Mouse (Mus musculus): ENCODE results near the gene Trim45. TPM values are rescaled to one million over a fixed set of nuclear protein-coding genes. Genes with fewer than 3 reads are reported as not detected.

Trim45 gene
- polyA plus RNA-seq (2015; fragmentation: Nextera tagmentation; extraction: Ambion mirVana): 5.2 and 7.4 TPM in 2 replicates

DNA sequence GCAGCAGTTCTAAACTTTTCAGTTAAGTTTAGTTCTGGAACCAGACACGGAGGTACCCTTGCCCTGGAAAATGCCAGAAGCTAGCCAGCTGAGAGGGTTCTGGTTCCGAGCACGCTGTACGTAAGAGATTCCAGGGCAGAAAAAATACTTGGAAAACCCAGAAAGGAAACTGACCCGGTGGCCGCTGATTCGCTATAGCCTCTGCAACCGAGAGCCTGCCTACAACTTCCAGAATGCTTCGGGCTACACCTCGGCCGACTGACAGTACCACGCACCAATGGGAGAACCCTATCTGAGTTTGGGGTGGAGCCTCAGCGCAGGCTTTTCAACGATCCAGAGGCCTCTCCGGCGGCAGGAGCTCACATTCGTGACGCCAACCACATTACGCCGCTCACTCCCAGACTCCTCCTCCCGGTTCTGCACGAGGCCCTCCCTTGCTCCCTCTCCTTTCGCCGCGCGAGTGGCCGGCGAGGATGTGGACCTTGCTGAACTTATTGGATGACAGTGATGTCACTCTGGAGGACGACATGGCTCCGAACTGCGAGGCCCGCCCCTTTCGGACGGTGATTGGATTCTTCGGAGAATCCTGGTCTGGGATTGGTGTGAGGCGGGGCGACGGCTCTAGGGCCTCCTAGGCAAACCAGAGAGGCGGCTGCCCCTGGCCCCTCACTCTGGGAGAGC, at the start of gene Trim45:
TSS of gene Trim45 (plus strand) at position 378 of the 681 bp plus-strand sequence.
- peak; percentile 99 for ATAC-seq (replicated peaks; ENCODE audit: low FRiP score)
- no peaks in the 10 kb centered on the region for H3K36me3 ChIP-seq
- peaks cover 28% of the 10 kb centered on the region for H3K4me1 ChIP-seq
- under 1% methylated on average over 39 of the region's 39 CpGs for WGBS
- no peaks in the 10 kb centered on the region for H3K27me3 ChIP-seq
- peak within 1 kb of the TSS; percentile 63 for H3K4me3 ChIP-seq (replicated peaks)
- no peaks in the 10 kb centered on the region for H3K9me3 ChIP-seq (replicated peaks)
- H3K9ac ChIP-seq: peak within 1 kb of the TSS; percentile 60
- peak within 1 kb of the TSS; percentile 76 for H3K27ac ChIP-seq
- H3K4me2 ChIP-seq: peak within 1 kb of the TSS; percentile 68

- whole genome bisulfite sequencing: 94% methylated on average over 4 of the region's 4 CpGs
- Histone ChIP-seq H3K9ac (no peak overlapping the region), H3K4me1 (no peaks in the 10 kb centered on the region), H3K4me3 (replicated peaks) (no peak overlapping the region), H3K27me3 (no peaks in the 10 kb centered on the region), H3K36me3 (no peaks in the 10 kb centered on the region), H3K27ac (no peak overlapping the region), H3K9me3 (replicated peaks) (no peaks in the 10 kb centered on the region), H3K4me2 (no peak overlapping the region)
- no peak for ATAC-seq (replicated peaks; ENCODE audit: low FRiP score)
Measured at GRCm38 (mm10) chr3:100877057-100877456, 44.9 kb upstream of the Trim45 start.

GRCm38 (mm10) chr3:100881403-100881802, 40.6 kb upstream of the Trim45 start:
- Histone ChIP-seq H3K4me2 (no peak overlapping the region), H3K27me3 (no peaks in the 10 kb centered on the region), H3K9ac (no peak overlapping the region), H3K27ac (no peak overlapping the region), H3K4me3 (replicated peaks) (no peak overlapping the region), H3K9me3 (replicated peaks) (no peaks in the 10 kb centered on the region), H3K36me3 (no peaks in the 10 kb centered on the region), H3K4me1 (no peaks in the 10 kb centered on the region)
- ATAC-seq (replicated peaks; ENCODE audit: low FRiP score): no peak
- WGBS: 73% methylated on average over 6 of the region's 6 CpGs

DNA sequence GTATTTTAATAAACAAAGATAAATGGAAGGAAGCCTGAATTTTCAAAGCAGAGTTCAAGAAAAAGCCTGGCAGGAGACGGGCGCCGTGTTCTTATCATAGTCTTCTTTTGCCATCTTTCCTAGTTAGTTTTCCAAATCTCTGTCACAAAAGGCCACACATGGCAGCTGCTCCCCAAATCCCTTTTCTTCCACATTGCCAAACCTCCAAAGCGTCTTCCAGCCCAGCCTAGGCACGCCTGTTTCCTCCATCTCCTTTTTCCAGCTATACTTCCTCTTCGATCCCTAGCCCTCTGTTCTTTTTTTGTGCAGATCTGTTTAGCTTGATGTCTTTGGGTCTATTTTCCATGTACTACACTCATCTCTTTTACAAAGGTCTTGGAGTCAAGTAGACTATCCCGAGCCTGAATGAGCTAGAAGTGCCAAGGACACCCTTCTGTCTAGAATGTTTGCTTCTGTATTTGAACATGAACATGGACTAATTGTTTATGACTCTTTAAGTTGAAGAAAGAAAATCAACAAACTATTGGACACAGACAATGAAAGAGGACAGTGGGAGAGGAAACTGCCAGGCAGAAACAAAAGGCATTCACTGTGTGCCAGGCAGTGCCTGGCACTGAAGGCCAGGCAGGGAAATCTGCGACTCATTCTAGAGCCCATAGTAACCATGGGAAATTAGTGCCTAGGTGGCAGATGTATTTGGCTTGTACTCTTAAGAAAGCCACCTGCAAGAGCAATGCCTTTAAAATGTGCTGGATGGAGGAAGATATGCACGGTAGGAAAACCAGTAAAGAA, 40.0 kb upstream of the Trim45 start:
- ATAC-seq (replicated peaks; ENCODE audit: low FRiP score): no peak
- no peaks in the 10 kb centered on the region for H3K36me3 ChIP-seq
- no peak overlapping the region for H3K4me2 ChIP-seq
- no peaks in the 10 kb centered on the region for H3K27me3 ChIP-seq
- no peak overlapping the region for H3K4me3 ChIP-seq (replicated peaks)
- no peak overlapping the region for H3K9ac ChIP-seq
- no peaks in the 10 kb centered on the region for H3K4me1 ChIP-seq
- 89% methylated on average over 9 of the region's 9 CpGs for WGBS
- no peaks in the 10 kb centered on the region for H3K9me3 ChIP-seq (replicated peaks)
- no peak overlapping the region for H3K27ac ChIP-seq

DNA sequence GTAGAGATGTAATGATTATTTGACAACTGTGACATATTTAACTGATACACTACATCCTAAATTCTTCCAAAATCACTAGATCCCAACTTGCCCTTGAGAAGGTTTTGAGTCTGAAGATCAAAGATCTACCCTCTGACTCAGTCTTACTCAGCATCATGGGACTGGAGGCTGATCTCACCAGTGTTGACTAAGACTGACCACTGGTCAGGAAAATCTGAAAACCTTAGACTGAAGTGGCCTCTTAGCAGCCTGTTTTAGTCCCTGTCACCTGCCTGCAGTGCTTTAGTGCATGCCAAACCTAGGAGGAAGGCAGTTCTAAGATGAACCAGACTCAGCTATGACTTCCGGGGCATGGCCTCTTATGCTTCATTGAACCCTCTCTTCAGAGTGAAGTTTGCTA, 32.8 kb upstream of the Trim45 start:
- H3K9ac ChIP-seq: no peak overlapping the region
- 85% methylated on average over 1 of the region's 1 CpGs for WGBS
- ATAC-seq (replicated peaks; ENCODE audit: low FRiP score): no peak
- H3K9me3 ChIP-seq (replicated peaks): no peaks in the 10 kb centered on the region
- no peak overlapping the region for H3K4me3 ChIP-seq (replicated peaks)
- no peak overlapping the region for H3K4me2 ChIP-seq
- no peak overlapping the region for H3K27ac ChIP-seq
- H3K36me3 ChIP-seq: no peaks in the 10 kb centered on the region
- H3K4me1 ChIP-seq: no peaks in the 10 kb centered on the region
- no peaks in the 10 kb centered on the region for H3K27me3 ChIP-seq

DNA sequence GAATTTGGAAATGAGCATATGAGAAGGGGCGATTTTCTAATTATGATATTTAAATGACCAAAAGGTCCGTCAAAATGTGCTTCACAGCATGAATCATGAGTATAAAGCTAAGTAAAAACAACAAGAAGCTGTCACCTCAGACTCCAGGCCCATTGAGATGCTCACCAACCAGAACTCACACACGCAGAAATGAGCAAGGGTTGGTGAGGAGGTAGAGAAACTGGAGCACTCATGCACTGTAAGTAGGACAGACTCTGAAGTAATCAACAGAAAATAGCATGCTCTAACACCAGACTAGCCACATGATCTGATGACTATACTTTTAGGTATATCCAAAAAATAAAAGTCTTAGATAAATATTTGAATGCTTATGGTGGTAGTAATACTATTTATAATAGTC, 31.6 kb upstream of the Trim45 start:
- Histone ChIP-seq H3K27ac (no peak overlapping the region), H3K9ac (no peak overlapping the region), H3K9me3 (replicated peaks) (no peaks in the 10 kb centered on the region), H3K36me3 (no peaks in the 10 kb centered on the region), H3K4me1 (no peaks in the 10 kb centered on the region), H3K27me3 (no peaks in the 10 kb centered on the region), H3K4me3 (replicated peaks) (no peak overlapping the region), H3K4me2 (no peak overlapping the region)
- 93% methylated on average over 3 of the region's 3 CpGs for WGBS
- no peak for ATAC-seq (replicated peaks; ENCODE audit: low FRiP score)

DNA sequence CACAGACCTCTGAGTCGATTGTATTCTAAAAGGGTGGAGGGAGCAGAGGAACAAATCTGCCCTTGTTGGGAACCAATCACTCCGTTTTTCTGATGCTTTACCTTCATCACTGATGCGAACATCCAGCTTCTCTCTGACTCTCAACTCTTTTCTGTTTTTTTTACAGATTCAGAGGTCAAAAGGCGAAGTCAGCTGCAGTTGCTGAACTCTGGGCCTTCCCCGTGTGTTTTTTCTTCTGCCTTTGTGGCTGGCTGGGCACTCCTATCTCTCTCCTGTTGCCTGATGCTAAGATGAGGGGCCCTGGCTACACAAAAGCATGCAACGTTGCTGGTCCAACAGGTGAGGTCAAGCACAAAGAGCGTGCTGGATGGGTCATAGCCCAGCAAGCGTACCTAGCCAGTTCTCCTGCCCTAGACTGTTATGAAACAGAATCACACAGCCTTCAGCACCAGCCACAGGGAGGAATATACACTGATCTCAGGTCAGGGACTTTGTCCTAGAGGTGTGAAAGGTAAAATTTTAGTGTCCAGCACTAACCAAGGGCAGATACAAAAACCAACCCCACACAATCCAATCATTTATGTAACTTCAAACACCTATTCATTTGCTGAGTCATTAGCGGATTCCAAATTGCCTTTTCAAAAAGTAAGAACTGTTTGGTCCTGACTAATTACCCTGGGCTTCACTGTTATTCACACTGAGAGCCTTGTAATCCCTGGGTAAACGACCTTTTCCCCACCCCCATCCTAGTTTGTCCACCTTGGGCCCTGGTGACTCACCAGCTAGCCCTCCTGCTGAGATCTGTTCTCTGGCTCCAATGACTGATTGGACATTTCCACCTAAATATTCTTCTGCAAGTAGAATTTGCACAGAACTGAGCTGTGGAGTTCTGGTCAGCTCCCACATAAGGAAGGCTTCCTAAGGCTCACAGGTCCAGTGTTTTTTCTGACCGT, 29.3 kb upstream of the Trim45 start:
- 54% methylated on average over 11 of the region's 11 CpGs for WGBS
- Histone ChIP-seq H3K9ac (no peak overlapping the region), H3K9me3 (replicated peaks) (no peaks in the 10 kb centered on the region), H3K4me1 (no peaks in the 10 kb centered on the region), H3K4me3 (replicated peaks) (no peak overlapping the region), H3K27me3 (no peaks in the 10 kb centered on the region), H3K27ac (no peak overlapping the region), H3K36me3 (no peaks in the 10 kb centered on the region), H3K4me2 (no peak overlapping the region)
- no peak for ATAC-seq (replicated peaks; ENCODE audit: low FRiP score)

DNA sequence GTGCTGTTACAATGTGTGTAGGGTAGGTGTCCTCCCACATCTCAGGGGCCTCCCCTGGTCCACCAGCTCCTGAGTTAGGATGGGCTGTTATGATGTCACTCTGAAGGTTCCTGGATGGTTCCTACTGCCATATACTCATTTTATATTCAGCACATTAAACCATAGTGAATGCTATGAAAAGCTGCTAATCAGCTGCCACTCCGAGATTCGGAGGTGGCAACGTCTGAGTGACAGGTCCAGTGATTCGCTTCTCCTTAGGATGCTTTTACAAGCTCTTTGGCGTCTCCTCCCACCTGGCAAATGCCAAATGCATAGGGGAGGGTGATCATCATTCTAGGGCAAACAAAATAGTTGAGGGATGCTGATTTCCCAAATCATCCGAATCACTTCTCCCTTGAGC, 26.5 kb upstream of the Trim45 start:
- WGBS: 77% methylated on average over 6 of the region's 6 CpGs
- no peak overlapping the region for H3K4me2 ChIP-seq
- no peak for ATAC-seq (replicated peaks; ENCODE audit: low FRiP score)
- H3K4me3 ChIP-seq (replicated peaks): no peak overlapping the region
- no peaks in the 10 kb centered on the region for H3K4me1 ChIP-seq
- H3K9ac ChIP-seq: no peak overlapping the region
- no peaks in the 10 kb centered on the region for H3K9me3 ChIP-seq (replicated peaks)
- no peaks in the 10 kb centered on the region for H3K36me3 ChIP-seq
- H3K27ac ChIP-seq: no peak overlapping the region
- no peaks in the 10 kb centered on the region for H3K27me3 ChIP-seq

GRCm38 (mm10) chr3:100906128-100906527, 15.9 kb upstream of the Trim45 start:
- Histone ChIP-seq H3K4me1 (peaks cover 6% of the 10 kb centered on the region; the same call in 1 of the 2 replicates), H3K9ac (no peak overlapping the region), H3K9me3 (replicated peaks) (no peaks in the 10 kb centered on the region), H3K4me3 (replicated peaks) (no peak overlapping the region), H3K4me2 (no peak overlapping the region), H3K27ac (no peak overlapping the region), H3K27me3 (no peaks in the 10 kb centered on the region), H3K36me3 (no peaks in the 10 kb centered on the region)
- WGBS: 30% methylated on average over 6 of the region's 6 CpGs
- no peak for ATAC-seq (replicated peaks; ENCODE audit: low FRiP score)

DNA sequence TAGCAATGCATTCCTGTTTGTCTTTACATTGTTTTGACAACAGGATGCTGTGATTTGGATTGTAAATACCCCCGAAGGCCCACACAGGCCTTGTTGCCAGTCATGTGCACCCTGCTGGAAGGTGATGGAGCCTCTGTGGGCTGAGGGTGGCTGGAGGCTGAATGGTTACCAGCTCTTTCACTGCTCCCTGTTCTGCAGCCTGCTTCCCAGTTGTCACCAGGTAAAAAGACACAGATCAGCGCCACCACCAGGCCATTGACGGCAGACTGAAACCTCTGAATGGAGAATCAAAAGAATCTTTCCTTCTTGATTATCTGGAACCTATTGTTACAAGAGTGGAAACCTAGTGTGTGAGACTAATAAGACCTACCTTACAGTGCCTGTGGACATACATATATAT, 15.1 kb upstream of the Trim45 start:
- Histone ChIP-seq H3K36me3 (no peaks in the 10 kb centered on the region), H3K27me3 (no peaks in the 10 kb centered on the region), H3K9ac (no peak overlapping the region), H3K27ac (no peak overlapping the region), H3K4me1 (peaks cover 10% of the 10 kb centered on the region; the same call in 1 of the 2 replicates), H3K9me3 (replicated peaks) (no peaks in the 10 kb centered on the region), H3K4me2 (no peak overlapping the region), H3K4me3 (replicated peaks) (no peak overlapping the region)
- no peak for ATAC-seq (replicated peaks; ENCODE audit: low FRiP score)
- 33% methylated on average over 3 of the region's 3 CpGs for WGBS

- H3K36me3 ChIP-seq: no peaks in the 10 kb centered on the region
- WGBS: 37% methylated on average over 6 of the region's 6 CpGs
- H3K4me2 ChIP-seq: no peak overlapping the region
- H3K27ac ChIP-seq: no peak overlapping the region
- H3K4me1 ChIP-seq: peaks cover 10% of the 10 kb centered on the region; the same call in 1 of the 2 replicates
- no peak overlapping the region for H3K4me3 ChIP-seq (replicated peaks)
- no peak for ATAC-seq (replicated peaks; ENCODE audit: low FRiP score)
- no peaks in the 10 kb centered on the region for H3K9me3 ChIP-seq (replicated peaks)
- H3K9ac ChIP-seq: no peak overlapping the region
- no peaks in the 10 kb centered on the region for H3K27me3 ChIP-seq
Measured at GRCm38 (mm10) chr3:100908594-100908993, 13.4 kb upstream of the Trim45 start.

All from kidney, embryonic 15.5 days (tissue).